Mouse (Mus musculus): ENCODE measurements around the gene Tex264. TPM values are rescaled to one million over a fixed set of nuclear protein-coding genes. Genes with fewer than 3 reads are reported as not detected.
A peak's percentile ranks its signal among the peaks of the same experiment; 100 is the strongest.

Gene Tex264
- polyA plus RNA-seq, 1 experiment from 2014 or later, result 30.0 TPM

GRCm38 (mm10) chr9:106692973-106693481, 7.3 kb upstream of the Tex264 start:
- no peaks in the 10 kb centered on the region for H3K27me3 ChIP-seq (ENCODE audit: control insufficient read depth, insufficient read depth, low read length)
- H3K36me3 ChIP-seq (ENCODE audit: control insufficient read depth, insufficient read depth, low read length), result 0 out of 2 replicates have a peak, but pooled peaks cover 3% of the 10 kb centered on the region
- no peaks in the 10 kb centered on the region for H3K9me3 ChIP-seq (ENCODE audit: control insufficient read depth, low read length)
- ATAC-seq (ENCODE audit: low FRiP score) (no peak), DNase-seq (ENCODE audit: low spot score) (no peak)
- no peak overlapping the region for H3K4me3 ChIP-seq (ENCODE audit: low read depth, low read length)
- H3K27ac ChIP-seq (ENCODE audit: low read depth, low read length), result no peak overlapping the region
- H3K9ac ChIP-seq (ENCODE audit: low read depth, low read length), result no peak overlapping the region
- no peaks in the 10 kb centered on the region for H3K4me1 ChIP-seq (replicated peaks; ENCODE audit: control insufficient read depth, insufficient read depth, low read length)
- no peak overlapping the region for H3K4me2 ChIP-seq (replicated peaks; ENCODE audit: low read depth, low read length)
- 96% methylated on average over 11 of the region's 11 CpGs for WGBS

- no peak for ATAC-seq (ENCODE audit: low FRiP score)
- Histone ChIP-seq H3K9me3 (ENCODE audit: control insufficient read depth, low read length) (no peaks in the 10 kb centered on the region), H3K4me2 (replicated peaks; ENCODE audit: low read depth, low read length) (no peak overlapping the region), H3K36me3 (ENCODE audit: control insufficient read depth, insufficient read depth, low read length) (0 out of 2 replicates have a peak, but pooled peaks cover 3% of the 10 kb centered on the region), H3K9ac (ENCODE audit: low read depth, low read length) (no peak overlapping the region), H3K27ac (ENCODE audit: low read depth, low read length) (no peak overlapping the region), H3K4me1 (replicated peaks; ENCODE audit: control insufficient read depth, insufficient read depth, low read length) (peaks cover 2% of the 10 kb centered on the region; the same call in 1 of the 2 replicates), H3K27me3 (ENCODE audit: control insufficient read depth, insufficient read depth, low read length) (no peaks in the 10 kb centered on the region), H3K4me3 (ENCODE audit: low read depth, low read length) (no peak overlapping the region)
- 84% methylated on average over 8 of the region's 8 CpGs for WGBS
- no peak for DNase-seq (ENCODE audit: low spot score)
Measured at GRCm38 (mm10) chr9:106688834-106689233, 3.1 kb upstream of the Tex264 start.

- DNase-seq (ENCODE audit: low spot score), result peak; percentile 89
- Histone ChIP-seq H3K4me2 (replicated peaks; ENCODE audit: low read depth, low read length) (no peak overlapping the region), H3K4me3 (ENCODE audit: low read depth, low read length) (no peak overlapping the region), H3K9me3 (ENCODE audit: control insufficient read depth, low read length) (no peaks in the 10 kb centered on the region), H3K9ac (ENCODE audit: low read depth, low read length) (no peak overlapping the region), H3K4me1 (replicated peaks; ENCODE audit: control insufficient read depth, insufficient read depth, low read length) (peaks cover 2% of the 10 kb centered on the region; the same call in 1 of the 2 replicates), H3K36me3 (ENCODE audit: control insufficient read depth, insufficient read depth, low read length) (no peaks in the 10 kb centered on the region), H3K27ac (ENCODE audit: low read depth, low read length) (no peak overlapping the region), H3K27me3 (ENCODE audit: control insufficient read depth, insufficient read depth, low read length) (no peaks in the 10 kb centered on the region)
- ATAC-seq (ENCODE audit: low FRiP score), result peak; percentile 59
- WGBS, result 39% methylated on average over 8 of the region's 8 CpGs
Measured at GRCm38 (mm10) chr9:106686983-106687650, 1.4 kb upstream of the Tex264 start.

- H3K9me3 ChIP-seq (ENCODE audit: control insufficient read depth, low read length), result no peaks in the 10 kb centered on the region
- peak overlapping the region; percentile 95 for H3K4me2 ChIP-seq (replicated peaks; ENCODE audit: low read depth, low read length)
- no peak overlapping the region for H3K27ac ChIP-seq (ENCODE audit: low read depth, low read length)
- H3K9ac ChIP-seq (ENCODE audit: low read depth, low read length), result peak overlapping the region; percentile 69
- H3K27me3 ChIP-seq (ENCODE audit: control insufficient read depth, insufficient read depth, low read length), result no peaks in the 10 kb centered on the region
- WGBS, result 5% methylated on average over 11 of the region's 14 CpGs
- H3K36me3 ChIP-seq (ENCODE audit: control insufficient read depth, insufficient read depth, low read length), result 0 out of 2 replicates have a peak, but pooled peaks cover 2% of the 10 kb centered on the region
- DNase-seq (ENCODE audit: low spot score) (no peak), ATAC-seq (ENCODE audit: low FRiP score) (peak; percentile 15; the same call in 1 of the 2 replicates)
- peak overlapping the region; percentile 78 for H3K4me3 ChIP-seq (ENCODE audit: low read depth, low read length)
- H3K4me1 ChIP-seq (replicated peaks; ENCODE audit: control insufficient read depth, insufficient read depth, low read length), result peaks cover 2% of the 10 kb centered on the region; the same call in 1 of the 2 replicates
Measured at GRCm38 (mm10) chr9:106684918-106685248, 844 bp downstream of the Tex264 start.

GRCm38 (mm10) chr9:106684093-106684872, 1.4 kb downstream of the Tex264 start:
- H3K9me3 ChIP-seq (ENCODE audit: control insufficient read depth, low read length), result no peaks in the 10 kb centered on the region
- DNase-seq (ENCODE audit: low spot score) (no peak), ATAC-seq (ENCODE audit: low FRiP score) (no peak)
- H3K27me3 ChIP-seq (ENCODE audit: control insufficient read depth, insufficient read depth, low read length), result no peaks in the 10 kb centered on the region
- no peak overlapping the region; the same call in 1 of the 2 replicates for H3K9ac ChIP-seq (ENCODE audit: low read depth, low read length)
- H3K4me2 ChIP-seq (replicated peaks; ENCODE audit: low read depth, low read length), result peak overlapping the region; percentile 95
- peaks cover 2% of the 10 kb centered on the region; the same call in 1 of the 2 replicates for H3K4me1 ChIP-seq (replicated peaks; ENCODE audit: control insufficient read depth, insufficient read depth, low read length)
- 79% methylated on average over 6 of the region's 6 CpGs for WGBS
- 0 out of 2 replicates have a peak, but pooled peaks cover 2% of the 10 kb centered on the region for H3K36me3 ChIP-seq (ENCODE audit: control insufficient read depth, insufficient read depth, low read length)
- peak overlapping the region; percentile 78 for H3K4me3 ChIP-seq (ENCODE audit: low read depth, low read length)
- no peak overlapping the region for H3K27ac ChIP-seq (ENCODE audit: low read depth, low read length)

- Histone ChIP-seq H3K9ac (ENCODE audit: low read depth, low read length) (no peak overlapping the region), H3K4me2 (replicated peaks; ENCODE audit: low read depth, low read length) (no peak overlapping the region), H3K36me3 (ENCODE audit: control insufficient read depth, insufficient read depth, low read length) (0 out of 2 replicates have a peak, but pooled peaks cover 2% of the 10 kb centered on the region), H3K9me3 (ENCODE audit: control insufficient read depth, low read length) (no peaks in the 10 kb centered on the region), H3K27ac (ENCODE audit: low read depth, low read length) (no peak overlapping the region), H3K27me3 (ENCODE audit: control insufficient read depth, insufficient read depth, low read length) (no peaks in the 10 kb centered on the region), H3K4me1 (replicated peaks; ENCODE audit: control insufficient read depth, insufficient read depth, low read length) (peaks cover 2% of the 10 kb centered on the region; the same call in 1 of the 2 replicates), H3K4me3 (ENCODE audit: low read depth, low read length) (no peak overlapping the region)
- DNase-seq (ENCODE audit: low spot score) (no peak), ATAC-seq (ENCODE audit: low FRiP score) (no peak)
- WGBS, result 88% methylated on average over 9 of the region's 9 CpGs
Measured at GRCm38 (mm10) chr9:106681026-106681425, 4.7 kb downstream of the Tex264 start.

- ATAC-seq (ENCODE audit: low FRiP score) (no peak), DNase-seq (ENCODE audit: low spot score) (no peak)
- H3K36me3 ChIP-seq (ENCODE audit: control insufficient read depth, insufficient read depth, low read length), result 0 out of 2 replicates have a peak, but pooled peaks cover 2% of the 10 kb centered on the region
- H3K27me3 ChIP-seq (ENCODE audit: control insufficient read depth, insufficient read depth, low read length), result no peaks in the 10 kb centered on the region
- no peak overlapping the region for H3K9ac ChIP-seq (ENCODE audit: low read depth, low read length)
- H3K4me2 ChIP-seq (replicated peaks; ENCODE audit: low read depth, low read length), result no peak overlapping the region
- WGBS, result 77% methylated on average over 4 of the region's 4 CpGs
- no peaks in the 10 kb centered on the region for H3K9me3 ChIP-seq (ENCODE audit: control insufficient read depth, low read length)
- no peak overlapping the region for H3K4me3 ChIP-seq (ENCODE audit: low read depth, low read length)
- H3K27ac ChIP-seq (ENCODE audit: low read depth, low read length), result no peak overlapping the region
- no peaks in the 10 kb centered on the region for H3K4me1 ChIP-seq (replicated peaks; ENCODE audit: control insufficient read depth, insufficient read depth, low read length)
Measured at GRCm38 (mm10) chr9:106678242-106678641, 7.5 kb downstream of the Tex264 start.

GRCm38 (mm10) chr9:106677702-106678101, 8.0 kb downstream of the Tex264 start:
- no peak overlapping the region for H3K4me3 ChIP-seq (ENCODE audit: low read depth, low read length)
- H3K36me3 ChIP-seq (ENCODE audit: control insufficient read depth, insufficient read depth, low read length), result 0 out of 2 replicates have a peak, but pooled peaks cover 2% of the 10 kb centered on the region
- H3K9me3 ChIP-seq (ENCODE audit: control insufficient read depth, low read length), result no peaks in the 10 kb centered on the region
- ATAC-seq (ENCODE audit: low FRiP score) (no peak), DNase-seq (ENCODE audit: low spot score) (no peak)
- no peak overlapping the region for H3K9ac ChIP-seq (ENCODE audit: low read depth, low read length)
- H3K27ac ChIP-seq (ENCODE audit: low read depth, low read length), result no peak overlapping the region
- no peak overlapping the region for H3K4me2 ChIP-seq (replicated peaks; ENCODE audit: low read depth, low read length)
- WGBS, result 86% methylated on average over 5 of the region's 5 CpGs
- H3K27me3 ChIP-seq (ENCODE audit: control insufficient read depth, insufficient read depth, low read length), result no peaks in the 10 kb centered on the region
- no peaks in the 10 kb centered on the region for H3K4me1 ChIP-seq (replicated peaks; ENCODE audit: control insufficient read depth, insufficient read depth, low read length)

Measured in hindbrain, embryonic 11.5 days (tissue).